Mouse (Mus musculus) ES-Bruce4 (cell line): ENCODE measurements around the gene Kcnj6.

Experiments used
- CTCF ChIP-seq: IDR thresholded peaks from one replicate; pipeline ENCODE4 v1.8.1; 2011; ENCODE audit warnings: low read depth, low read length
- EP300 ChIP-seq: IDR thresholded peaks from 2 replicates; pipeline ENCODE4 v1.6.1; 2011; ENCODE audit warnings: low read depth, low read length; ENCODE audit not compliant: insufficient read depth
- POLR2A ChIP-seq: IDR thresholded peaks from one replicate; pipeline ENCODE4 v1.8.1; 2011; ENCODE audit warnings: low read length; ENCODE audit not compliant: insufficient read depth

DNA sequence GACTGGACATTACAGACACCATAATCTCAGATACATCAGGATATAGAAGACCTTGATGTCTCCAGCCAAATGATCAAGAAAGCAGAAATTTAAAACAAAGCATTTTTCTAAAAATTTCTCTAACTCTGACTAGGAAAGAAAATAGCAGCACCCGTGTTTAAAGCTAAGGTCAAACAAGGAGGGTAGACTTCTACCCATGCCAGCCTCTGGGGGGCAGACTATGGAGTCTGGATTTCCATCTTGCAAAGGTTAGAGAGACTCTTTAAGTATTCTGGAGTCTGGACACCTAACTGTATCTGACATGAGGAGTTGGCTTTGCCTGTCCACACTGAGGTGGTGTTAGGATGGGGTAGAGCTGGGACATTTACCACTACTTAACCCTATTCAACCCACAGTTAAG is 44.2 kb downstream of the Kcnj6 start:
- no peak for TF ChIP-seq CTCF
- no peak for TF ChIP-seq EP300
- no peak for TF ChIP-seq POLR2A
